Mouse (Mus musculus) embryo, embryonic 11.5 days (tissue): Measurements from ENCODE around the gene Poc1b.
"Not testable (repeated sequence)": the region's sequence is repeated elsewhere in the genome, so short reads cannot be mapped to it uniquely, and the experiment has no call there.

Experiments
- DNase-seq: peaks from one replicate; pipeline ENCODE4 v3.0.0-alpha.2; 2012; ENCODE audit warnings: low read depth, low spot score

Gene Poc1b

DNA sequence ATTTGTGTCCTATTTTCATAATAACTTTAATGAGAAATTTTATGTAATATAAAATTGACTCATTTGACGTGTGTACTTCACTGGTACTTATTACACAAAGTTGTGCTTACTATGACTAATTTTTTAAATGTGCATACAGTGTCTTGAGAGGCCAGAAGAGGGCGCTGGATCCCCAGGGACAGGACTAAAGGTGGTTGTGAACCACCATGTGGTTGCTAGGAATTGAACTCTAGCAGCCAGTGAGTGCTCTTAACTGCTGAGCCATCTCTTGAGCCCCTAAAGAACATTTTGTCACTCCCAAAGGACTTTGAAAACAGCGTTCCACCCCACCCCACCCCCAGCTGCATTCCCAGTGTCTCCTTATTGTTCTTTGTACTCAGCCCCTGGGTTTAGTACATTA is 84.0 kb downstream of the Poc1b start:
- DNase-seq, result no peak

DNA sequence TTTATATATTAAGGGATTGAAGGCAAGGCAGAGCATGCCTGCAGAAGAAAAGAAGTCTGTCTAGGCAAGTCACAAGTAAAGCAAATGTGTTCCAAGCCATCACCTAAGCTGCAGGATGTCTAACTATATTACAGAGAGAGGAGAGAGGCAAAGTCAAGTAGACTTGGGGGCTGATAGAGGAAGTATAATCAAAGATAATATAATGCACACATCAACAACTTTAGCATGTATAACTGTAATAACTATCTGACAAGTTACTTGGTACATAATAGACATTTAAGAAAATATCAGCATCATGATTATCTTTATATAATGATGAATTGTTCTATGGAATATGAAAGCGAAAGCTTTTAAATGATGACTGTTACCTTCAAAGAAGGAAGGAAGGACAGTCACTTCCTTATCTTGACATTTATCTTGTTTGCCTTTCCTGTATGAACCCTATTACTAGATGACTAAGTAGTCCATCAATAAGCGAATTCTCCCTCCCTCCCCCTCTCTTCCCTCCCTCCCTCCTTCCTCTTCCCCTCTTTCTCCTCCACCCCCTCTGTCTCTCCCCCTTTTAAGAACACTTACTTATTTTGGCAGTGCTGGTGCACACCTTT is 87.7 kb downstream of the Poc1b start:
- no peak for DNase-seq

DNA sequence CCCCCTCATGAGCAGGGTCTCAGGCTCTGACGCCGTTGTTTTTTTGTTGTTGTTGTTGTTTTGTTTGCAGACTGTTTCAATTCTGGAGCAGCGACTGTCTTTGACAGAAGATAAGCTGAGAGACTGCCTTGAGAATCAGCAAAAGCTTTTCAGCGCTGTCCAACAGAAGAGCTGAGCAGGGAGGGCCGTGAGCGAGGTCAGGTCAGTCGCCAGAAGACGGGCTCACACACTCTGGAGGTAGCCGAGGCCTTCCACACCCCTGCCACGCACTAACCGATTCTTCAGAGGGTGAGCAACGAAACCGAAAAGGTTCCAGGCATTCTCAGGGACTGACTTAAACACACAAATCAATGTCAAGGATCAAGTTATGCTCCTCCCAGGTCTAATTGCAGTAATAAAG is 89.7 kb downstream of the Poc1b start:
- DNase-seq, result no peak

DNA sequence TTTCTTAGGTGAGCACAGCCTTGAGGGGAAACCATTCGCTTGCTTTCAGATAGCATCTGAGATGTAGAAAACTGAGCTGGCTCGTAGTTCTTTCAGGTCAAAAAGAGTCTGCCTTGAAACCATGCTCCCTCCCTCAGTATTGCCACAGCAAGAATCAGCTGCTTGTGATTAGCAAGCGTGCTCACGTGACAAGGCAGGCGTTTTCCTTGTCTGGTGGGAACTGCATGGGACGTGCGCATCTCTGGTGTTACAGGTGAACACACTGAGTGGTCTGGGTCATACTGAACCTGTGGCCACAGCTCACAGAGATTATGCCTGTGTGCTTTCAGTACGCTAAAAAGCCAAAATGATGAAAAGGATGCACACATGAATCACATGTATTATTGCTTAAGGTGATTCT is 90.3 kb downstream of the Poc1b start:
- no peak for DNase-seq

DNA sequence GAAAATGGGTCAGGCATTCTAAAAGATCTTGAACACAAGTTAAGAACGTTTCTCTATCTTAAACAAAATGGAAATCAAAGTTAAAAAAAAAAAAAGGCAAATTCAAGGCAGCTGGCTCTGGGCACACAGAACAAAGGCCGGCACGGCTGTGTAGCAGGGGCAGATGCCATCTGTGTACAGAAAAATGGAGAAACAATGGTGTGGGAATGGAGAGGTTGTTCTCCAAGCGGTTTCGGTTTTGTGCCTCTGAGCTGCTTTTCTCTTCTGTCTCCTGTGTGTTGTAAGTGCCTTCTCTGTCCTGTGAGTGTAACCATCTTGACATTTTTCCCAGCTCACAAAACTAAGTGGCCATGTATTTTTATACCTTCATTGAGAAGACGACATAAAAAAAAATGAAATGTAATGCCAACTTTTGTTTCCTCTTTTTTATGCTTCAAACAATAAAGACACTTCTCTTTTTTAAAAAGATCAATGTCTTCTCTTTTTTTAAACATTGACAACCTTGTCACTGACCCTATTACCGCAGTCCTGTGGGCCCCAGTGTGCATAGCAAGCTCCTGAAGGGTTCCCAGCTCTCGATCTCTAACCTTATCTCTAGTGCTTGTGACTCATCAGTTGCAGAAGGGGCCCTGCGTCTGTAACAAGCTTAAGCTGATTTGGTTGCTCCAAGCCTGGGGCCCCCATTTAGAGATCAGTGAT is 90.9 kb downstream of the Poc1b start:
- no peak for DNase-seq

DNA sequence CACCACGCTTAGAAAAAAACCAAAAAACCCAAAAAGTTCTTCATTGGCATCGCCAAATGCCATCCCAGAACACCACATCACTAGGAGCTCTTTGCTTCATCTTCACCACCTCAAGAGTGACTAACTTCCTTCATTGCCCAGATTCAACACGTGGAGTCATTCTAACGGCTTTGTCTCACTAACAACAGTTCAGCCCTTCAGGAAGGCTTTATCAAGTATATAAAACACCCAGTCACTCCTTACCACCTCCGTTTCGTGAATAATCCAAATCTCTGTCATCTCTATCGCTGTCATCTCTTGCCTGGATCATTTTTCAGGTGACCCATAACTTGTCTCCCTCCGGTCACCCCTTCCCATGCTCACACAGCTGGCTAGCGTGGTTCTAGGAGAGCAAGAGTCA is 92.1 kb downstream of the Poc1b start:
- no peak for DNase-seq

DNA sequence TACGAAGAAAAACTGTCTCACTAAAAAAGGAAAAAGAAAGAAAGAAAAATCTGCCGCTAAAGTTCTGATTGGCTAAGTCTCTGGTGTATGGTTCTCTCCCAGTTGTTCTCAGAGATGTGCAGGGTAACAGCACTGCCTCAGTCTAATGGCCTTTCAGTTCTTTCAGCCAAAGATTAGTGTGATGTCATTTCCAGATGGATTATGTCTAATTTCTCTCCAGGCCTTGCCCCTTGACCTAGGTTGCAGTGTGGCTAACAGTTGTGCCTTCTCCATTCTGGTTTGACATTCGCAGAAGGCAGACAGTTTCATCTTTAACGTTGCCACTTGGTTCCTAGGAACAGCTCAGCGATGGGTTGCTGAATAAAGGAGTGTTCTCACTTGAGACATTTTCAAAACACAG is 94.1 kb downstream of the Poc1b start:
- no peak for DNase-seq

DNA sequence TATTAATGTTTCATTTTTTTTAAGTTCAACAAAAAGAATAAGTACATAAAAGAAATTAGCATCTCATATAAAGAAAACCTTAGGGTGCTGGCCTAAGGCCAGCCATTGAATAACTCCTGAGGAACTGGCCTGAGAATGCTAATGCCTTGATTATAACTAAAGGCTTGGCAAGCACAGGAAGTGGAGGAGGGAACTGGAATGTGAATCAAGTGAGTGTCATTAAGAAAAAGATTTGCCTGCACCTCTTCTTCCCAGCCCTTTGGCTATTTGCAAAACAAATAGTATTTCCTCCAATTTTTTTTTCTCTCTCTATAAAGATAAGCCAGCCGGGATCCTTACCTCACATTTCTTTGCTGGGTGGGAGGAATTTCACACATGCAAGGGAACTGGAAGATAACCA is 95.0 kb downstream of the Poc1b start:
- no peak for DNase-seq

DNA sequence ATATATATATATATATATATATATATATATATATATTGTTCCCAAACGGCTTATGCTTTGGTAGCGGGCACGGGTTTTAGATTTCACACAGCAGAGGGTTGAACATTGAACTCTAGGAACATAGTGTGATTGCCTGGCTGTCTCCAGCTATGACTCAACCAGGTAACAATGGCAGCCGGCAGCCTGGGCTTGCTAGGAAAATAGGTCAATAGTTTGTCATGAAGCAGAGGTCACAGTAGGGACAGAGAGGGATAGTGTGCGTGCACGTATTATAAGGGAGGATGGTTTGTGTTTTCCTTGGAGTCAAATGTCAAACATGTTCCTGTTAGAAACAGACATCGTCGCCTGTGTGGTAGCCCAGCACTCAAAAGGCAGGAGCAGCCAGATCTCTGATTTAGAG is 95.5 kb downstream of the Poc1b start:
- DNase-seq, result no peak

DNA sequence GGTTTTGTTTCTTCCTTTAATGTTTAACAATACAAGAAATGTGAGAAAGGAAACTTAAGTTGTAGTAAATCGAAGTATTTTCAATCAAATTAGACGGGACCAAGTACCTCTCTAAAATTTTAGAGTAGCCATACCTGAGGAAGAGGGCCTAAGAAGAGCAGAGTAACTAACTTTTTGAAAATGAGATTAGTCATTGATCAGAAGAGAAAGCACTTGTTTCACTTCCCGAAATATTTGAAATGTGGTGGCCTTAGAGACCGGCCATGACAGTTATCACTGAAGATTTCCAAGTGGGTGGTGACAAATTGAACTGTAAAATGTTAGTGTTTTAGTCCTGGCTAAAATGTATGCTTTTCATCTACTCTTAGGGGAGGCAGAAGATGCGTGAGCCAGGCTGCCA is 96.3 kb downstream of the Poc1b start:
- DNase-seq, result no peak

DNA sequence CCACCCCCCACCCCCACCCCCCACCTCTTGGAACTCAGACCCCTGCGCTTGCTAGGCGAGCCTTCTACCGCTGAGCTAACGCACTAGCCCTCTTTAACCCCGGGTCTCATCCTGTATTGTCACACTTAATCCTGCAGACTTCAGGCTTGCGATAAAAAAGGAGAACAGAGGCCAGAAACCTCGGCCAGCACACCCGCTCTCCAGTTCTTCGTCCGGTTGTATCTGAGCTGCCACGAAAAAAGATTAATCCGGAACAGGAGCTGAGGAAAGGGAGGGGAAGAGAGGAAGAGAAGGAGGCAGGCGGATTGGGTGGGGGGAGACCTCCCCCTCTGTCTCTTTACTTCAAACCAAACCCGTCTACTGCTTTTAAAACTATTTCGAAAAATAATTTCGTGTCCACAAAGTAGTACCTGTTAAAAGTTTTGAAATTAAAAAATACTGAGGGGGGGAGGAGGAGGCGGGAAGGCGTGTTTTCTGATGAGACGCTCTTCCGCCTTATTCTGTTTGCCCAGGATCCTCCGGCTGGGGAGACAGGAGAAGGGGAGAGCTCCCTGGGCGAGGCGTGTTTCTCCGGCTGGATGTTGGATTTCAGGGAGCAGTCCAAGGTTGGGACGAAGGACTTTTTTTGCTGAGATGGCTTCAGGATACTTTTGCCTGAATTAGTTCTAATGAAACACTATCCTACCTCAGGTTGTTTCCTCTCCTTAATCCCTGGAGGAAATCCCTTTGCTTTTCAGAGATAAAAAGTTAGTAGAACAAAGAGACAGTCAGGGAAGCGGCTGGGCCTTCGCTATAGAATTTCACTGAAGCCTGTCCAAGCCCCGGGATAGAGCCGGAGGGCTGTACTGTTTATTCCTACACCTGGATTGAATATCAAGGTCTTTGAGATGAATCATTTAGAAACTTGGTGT is 97.0 kb downstream of the Poc1b start:
- no peak for DNase-seq

DNA sequence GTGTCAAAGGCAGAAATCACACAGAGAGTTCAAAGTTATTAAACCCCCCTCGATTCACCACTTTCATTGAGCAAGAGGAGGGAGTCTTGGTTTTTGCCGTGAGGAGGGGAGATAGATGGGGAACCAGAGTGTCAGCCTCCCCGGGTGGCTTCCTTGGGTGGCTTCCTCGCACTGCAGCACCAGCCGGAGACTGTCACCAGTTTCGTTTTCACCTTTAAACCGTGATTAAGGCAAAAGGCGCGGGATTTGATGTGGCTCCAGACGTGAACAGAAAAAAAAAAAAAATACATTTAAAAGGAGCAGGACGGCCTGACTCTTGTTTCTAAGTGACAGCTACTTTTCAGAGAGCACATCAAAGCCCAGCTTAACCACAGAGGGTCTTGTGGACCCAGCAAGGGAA is 97.7 kb downstream of the Poc1b start:
- DNase-seq, result no peak

DNA sequence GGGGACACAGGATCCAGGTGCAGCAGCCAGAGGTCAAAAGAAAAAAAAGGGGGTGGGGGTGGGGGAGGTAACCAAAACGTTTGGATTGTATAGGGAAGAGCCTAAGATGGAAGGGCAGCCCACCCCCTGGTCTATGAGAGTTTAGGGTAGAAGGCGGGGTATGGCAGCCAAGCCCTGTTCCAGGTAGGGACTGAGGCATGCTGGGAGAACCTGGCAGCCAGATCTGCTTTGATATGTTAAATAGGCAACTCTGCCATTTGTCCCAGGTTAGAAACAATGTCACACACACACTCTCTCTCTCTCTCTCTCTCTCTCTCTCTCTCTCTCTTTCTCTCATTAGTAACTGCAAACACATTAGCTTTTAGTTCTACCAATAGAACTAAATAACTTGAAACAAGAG is 100.3 kb downstream of the Poc1b start:
- DNase-seq, result no peak

DNA sequence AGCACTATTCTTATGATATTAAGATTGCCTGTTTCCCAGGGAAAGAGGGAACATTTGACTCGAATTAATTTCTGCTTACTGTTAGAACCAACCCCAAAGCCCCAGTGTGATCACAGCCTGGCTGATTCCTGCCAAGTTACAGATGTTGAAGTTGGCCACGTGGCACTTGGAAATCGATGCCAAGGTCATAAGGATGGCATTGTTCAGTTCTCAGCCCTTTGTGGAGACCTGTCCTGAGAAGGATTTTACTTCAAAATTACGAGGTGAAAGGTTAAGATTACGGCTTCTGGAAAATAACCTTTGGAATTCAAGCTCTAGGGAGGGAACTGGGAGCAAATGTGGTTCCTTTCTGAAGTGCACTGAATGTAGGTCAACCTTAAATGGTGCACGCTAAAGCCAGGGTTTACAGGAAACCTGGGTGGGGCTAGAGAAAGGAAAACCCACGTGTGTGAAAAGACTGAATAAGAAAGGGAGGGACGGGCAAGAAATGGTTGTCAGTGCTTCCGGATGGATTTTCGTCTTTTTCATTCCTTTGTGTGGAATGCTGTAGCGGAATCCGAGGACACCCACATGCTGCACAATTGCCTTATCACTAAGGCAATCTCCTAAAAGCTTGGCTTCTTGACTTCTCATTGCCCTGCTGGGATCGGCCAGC is 102.4 kb downstream of the Poc1b start:
- DNase-seq, result no peak

DNA sequence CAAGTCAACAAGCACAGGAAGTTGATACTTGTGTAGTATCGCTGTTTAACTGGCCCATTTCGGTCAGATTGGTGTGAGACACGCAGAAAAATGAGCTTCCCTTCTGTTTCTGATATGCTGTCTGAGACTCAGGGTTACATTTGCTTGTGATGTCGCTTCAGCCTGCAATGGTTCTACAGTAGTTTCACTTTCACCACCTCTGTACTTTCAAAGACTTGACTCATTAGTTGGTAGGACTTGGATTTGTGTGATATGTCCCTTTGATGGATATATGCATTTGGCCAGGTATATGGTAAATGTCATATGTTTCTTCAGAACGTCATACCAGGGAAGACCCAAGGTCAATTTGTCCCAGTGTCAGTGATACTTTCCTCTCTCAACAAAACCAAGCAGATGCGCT is 104.2 kb downstream of the Poc1b start:
- DNase-seq, result no peak

DNA sequence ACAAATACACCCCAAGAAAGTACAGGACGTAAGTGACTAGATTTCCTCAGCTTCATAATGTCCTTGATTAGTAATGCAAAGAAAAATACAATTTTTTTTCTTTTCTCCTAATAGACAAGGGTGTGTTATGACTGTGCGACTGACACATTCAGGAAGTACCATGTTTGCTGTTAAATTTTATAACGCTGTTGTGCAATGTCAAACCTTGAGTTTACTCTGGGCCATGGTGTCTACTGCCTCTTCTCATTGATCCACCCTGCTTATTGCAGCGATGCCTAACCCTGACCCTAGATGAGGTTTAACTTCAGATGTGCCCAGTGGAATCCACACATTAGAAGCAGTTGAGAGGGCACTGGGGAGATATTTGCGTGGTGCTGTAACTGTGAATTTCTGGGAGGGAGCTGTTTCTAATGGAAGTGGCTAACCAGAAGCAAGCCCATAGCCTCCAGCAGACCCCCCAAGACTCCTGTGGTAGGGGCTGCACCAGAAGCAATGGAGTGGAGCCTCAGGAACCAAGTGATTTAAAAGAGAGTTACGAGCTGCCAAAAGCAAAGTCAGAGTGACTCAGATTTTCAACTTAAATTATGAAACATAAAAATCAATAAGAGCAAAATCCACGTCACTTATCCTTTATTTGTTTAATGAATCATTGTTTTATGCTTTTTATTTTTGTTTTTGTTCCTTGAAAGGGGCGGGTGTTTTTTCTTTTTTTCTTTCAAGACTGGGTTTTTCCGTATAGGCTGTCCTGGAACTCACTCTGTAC is 104.8 kb downstream of the Poc1b start:
- no peak for DNase-seq

DNA sequence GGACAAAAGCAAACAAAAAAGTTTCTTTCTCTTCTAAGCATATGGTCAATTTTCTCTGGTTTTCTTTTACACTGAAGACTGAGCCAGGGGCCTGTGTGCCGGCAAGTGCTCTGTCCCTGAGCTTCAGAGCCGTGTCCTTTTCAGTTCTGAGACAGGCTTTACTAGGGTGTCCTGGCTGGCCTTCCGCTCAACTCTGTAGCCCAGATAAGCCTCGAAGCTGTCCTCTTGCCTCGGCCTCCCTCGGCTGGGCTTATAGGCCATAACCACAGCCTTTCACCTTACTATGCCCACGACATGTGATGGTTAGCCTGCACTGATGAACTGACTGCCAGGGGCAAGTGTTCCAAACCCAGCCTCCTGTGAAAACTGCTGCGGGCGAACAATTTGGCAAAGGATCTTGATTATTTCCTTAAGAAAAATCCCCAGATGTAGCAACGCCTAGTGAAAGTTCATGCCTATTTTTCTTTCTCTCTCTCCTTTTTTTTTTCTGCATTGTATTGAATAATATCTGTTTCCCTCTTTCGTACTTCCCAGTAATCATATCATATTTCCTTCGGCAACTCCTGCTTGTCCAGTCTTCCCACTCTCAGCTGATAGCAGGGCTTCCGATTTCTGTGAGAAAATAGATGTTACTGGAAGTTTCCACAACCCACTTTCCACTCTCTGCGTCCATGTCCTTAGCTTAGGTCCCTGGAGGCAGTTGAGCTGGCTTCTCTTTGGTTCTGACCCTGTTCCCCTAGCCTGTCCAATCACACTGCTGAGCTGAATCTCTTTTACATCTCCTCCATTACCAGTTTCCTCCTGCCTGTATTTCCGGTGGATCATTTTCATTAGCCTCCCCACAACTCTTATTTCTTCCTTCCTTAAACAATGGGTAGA is 107.8 kb downstream of the Poc1b start:
- DNase-seq, result no peak

DNA sequence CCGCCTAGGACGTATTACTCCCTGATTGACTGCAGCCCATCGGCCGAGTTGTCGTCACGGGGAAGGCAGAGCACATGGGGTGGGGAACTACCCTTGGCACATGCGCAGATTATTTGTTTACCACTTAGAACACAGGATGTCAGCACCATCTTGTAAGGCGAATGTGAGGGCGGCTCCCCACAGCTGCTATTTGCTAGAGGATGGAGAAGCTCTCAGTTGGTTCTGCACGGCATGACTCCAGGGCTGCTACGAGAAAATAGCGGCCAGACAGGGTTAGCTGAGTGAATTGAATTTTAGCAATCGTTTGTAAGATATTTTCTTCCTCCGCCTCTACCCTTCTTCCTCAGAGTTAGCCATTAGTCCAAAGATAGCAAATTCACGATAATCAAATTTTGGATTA is 109.7 kb downstream of the Poc1b start:
- not testable (repeated sequence) for DNase-seq

DNA sequence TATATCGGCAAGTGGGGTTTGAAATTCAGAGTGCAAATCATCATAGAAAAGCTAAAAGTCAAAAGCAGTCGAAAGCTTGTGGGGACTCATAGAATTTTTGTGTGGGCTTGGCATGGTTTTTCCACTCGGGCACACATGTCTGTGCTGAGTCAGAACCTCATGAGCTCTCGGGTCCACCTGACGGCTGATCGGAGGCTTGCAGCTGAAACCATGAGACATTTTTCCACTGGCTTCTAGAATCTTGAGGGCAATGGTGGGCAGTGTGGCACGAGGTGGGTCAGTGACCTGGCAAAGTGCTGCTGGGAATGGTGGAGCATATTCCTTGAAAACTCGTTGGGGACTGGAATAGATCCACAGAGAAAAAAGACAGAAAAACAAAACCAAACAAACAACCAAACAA is 114.7 kb downstream of the Poc1b start:
- no peak for DNase-seq

DNA sequence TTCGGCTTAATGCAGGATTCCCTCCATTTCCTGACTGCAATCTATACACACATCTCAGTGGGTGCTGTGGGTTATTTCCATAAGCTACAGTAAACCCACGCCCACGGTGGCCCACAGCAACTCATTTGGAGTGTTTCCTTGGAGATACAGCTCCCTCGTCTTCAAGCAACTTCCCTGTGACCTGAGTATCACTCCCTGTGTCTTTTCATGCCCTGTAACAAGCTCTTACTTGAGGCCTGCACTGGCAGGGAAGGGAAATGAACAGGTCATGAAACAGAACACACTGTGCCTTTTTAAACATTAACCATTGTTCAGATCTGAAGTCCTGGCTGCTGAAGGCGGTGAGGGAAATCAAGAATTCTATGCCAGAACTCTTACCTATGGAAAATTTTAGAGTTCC is 115.9 kb downstream of the Poc1b start:
- no peak for DNase-seq

DNA sequence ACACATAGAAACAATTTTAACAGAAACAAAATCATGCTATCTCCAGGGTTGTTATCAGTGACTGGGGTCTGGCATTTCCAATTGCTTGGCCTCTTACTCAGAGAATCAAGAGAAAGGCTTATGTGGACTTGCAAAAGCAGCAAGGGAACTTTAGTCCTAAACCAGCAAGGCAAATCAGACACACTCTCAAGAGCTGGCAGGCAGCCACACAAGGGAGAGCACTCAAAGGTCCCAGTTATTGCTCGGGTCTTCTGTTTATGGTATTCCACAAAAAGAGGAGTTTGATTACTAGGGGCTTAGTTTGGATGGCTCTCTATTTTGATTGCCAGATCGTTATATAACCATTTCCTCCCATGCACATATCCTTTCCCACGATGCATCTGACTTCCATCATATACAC is 117.4 kb downstream of the Poc1b start:
- DNase-seq, result no peak
